Mouse (Mus musculus): ENCODE measurements around the gene Dock4. TPM values are rescaled to one million over a fixed set of nuclear protein-coding genes. Genes with fewer than 3 reads are reported as not detected.

Gene Dock4
- polyA plus RNA-seq, 1 experiment from 2014 or later: 1.8 TPM

- Histone ChIP-seq H3K9me3 (ENCODE audit: control insufficient read depth) (no peaks in the 10 kb centered on the region), H3K27me3 (replicated peaks; ENCODE audit: control insufficient read depth, insufficient read depth, low read length) (no peaks in the 10 kb centered on the region), H3K9ac (ENCODE audit: low read depth, low read length) (no peak overlapping the region), H3K4me2 (replicated peaks; ENCODE audit: low read depth) (no peak overlapping the region), H3K36me3 (ENCODE audit: control insufficient read depth, insufficient read depth) (no peaks in the 10 kb centered on the region), H3K27ac (ENCODE audit: low read depth, low read length) (no peak overlapping the region), H3K4me1 (replicated peaks; ENCODE audit: control insufficient read depth, insufficient read depth, low read length) (no peaks in the 10 kb centered on the region), H3K4me3 (ENCODE audit: low read depth, low read length) (no peak overlapping the region)
- TF ChIP-seq CTCF (IDR thresholded peaks at IDR 0.05; ENCODE audit: low read depth): no peak
- WGBS: 77% methylated on average over 1 of the region's 1 CpGs
- ATAC-seq: no peak
Observed at GRCm38 (mm10) chr12:40501141-40501540, 55.4 kb downstream of the Dock4 start.

DNA sequence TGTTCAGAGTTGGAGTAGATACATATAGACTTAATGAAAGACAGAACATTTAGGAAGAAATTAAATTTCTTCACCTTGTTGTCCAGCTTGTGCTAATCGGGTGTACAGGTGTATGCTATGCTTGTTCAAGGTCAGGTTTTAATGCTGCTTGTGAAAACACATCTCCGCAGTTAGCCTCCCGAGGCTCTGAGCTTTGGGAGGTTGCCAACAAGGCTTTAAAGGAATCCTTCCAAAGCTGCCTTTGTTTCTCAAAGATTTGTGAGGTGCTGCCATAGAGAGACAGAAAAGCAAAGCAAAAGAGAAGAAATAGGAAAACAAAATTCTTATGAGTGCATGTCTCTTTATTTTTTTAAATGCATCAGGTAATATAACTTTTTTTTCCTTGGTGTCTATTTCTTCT lies 57.8 kb downstream of the Dock4 start:
- no peak for TF ChIP-seq CTCF (IDR thresholded peaks at IDR 0.05; ENCODE audit: low read depth)
- no peak for ATAC-seq
- H3K27ac ChIP-seq (ENCODE audit: low read depth, low read length): no peak overlapping the region
- no peak overlapping the region for H3K9ac ChIP-seq (ENCODE audit: low read depth, low read length)
- no peaks in the 10 kb centered on the region for H3K4me1 ChIP-seq (replicated peaks; ENCODE audit: control insufficient read depth, insufficient read depth, low read length)
- no peak overlapping the region for H3K4me2 ChIP-seq (replicated peaks; ENCODE audit: low read depth)
- WGBS: 59% methylated on average over 3 of the region's 3 CpGs
- H3K9me3 ChIP-seq (ENCODE audit: control insufficient read depth): no peaks in the 10 kb centered on the region
- H3K36me3 ChIP-seq (ENCODE audit: control insufficient read depth, insufficient read depth): no peaks in the 10 kb centered on the region
- no peaks in the 10 kb centered on the region for H3K27me3 ChIP-seq (replicated peaks; ENCODE audit: control insufficient read depth, insufficient read depth, low read length)
- H3K4me3 ChIP-seq (ENCODE audit: low read depth, low read length): no peak overlapping the region

- Histone ChIP-seq H3K27ac (ENCODE audit: low read depth, low read length) (no peak overlapping the region), H3K4me1 (replicated peaks; ENCODE audit: control insufficient read depth, insufficient read depth, low read length) (no peaks in the 10 kb centered on the region), H3K36me3 (ENCODE audit: control insufficient read depth, insufficient read depth) (no peaks in the 10 kb centered on the region), H3K4me2 (replicated peaks; ENCODE audit: low read depth) (no peak overlapping the region), H3K4me3 (ENCODE audit: low read depth, low read length) (no peak overlapping the region), H3K27me3 (replicated peaks; ENCODE audit: control insufficient read depth, insufficient read depth, low read length) (no peaks in the 10 kb centered on the region), H3K9me3 (ENCODE audit: control insufficient read depth) (no peaks in the 10 kb centered on the region), H3K9ac (ENCODE audit: low read depth, low read length) (no peak overlapping the region)
- WGBS: 85% methylated on average over 3 of the region's 3 CpGs
- ATAC-seq: no peak
- TF ChIP-seq CTCF (IDR thresholded peaks at IDR 0.05; ENCODE audit: low read depth): no peak
Observed at GRCm38 (mm10) chr12:40504687-40505086, 58.9 kb downstream of the Dock4 start.

GRCm38 (mm10) chr12:40507823-40508390 lies 62.2 kb downstream of the Dock4 start:
- no peak overlapping the region for H3K4me2 ChIP-seq (replicated peaks; ENCODE audit: low read depth)
- no peak for ATAC-seq
- H3K9me3 ChIP-seq (ENCODE audit: control insufficient read depth): no peaks in the 10 kb centered on the region
- no peaks in the 10 kb centered on the region for H3K4me1 ChIP-seq (replicated peaks; ENCODE audit: control insufficient read depth, insufficient read depth, low read length)
- no peak overlapping the region for H3K27ac ChIP-seq (ENCODE audit: low read depth, low read length)
- H3K9ac ChIP-seq (ENCODE audit: low read depth, low read length): no peak overlapping the region
- no peak overlapping the region for H3K4me3 ChIP-seq (ENCODE audit: low read depth, low read length)
- H3K36me3 ChIP-seq (ENCODE audit: control insufficient read depth, insufficient read depth): no peaks in the 10 kb centered on the region
- 79% methylated on average over 4 of the region's 4 CpGs for WGBS
- TF ChIP-seq CTCF (IDR thresholded peaks at IDR 0.05; ENCODE audit: low read depth): no peak
- H3K27me3 ChIP-seq (replicated peaks; ENCODE audit: control insufficient read depth, insufficient read depth, low read length): no peaks in the 10 kb centered on the region

DNA sequence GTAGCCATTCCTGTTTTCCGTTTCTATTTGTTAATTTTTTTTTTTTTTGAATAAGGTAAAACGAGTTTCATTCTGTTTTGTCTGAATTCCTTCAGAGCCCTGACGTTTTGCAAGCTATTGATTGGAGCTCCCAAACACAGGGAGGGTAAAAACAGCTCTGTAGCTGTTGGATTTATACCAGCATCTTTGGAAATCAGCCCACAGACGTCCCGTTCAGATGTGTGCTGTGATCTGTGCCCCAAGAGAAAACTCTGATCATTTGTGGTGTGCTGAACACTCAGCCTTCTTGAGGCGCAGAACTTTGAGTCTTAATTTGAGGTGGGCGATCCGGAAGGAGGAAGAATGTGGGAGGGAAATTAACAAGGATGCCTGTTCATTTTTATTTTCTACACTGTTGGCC lies 62.7 kb downstream of the Dock4 start:
- no peak for ATAC-seq
- TF ChIP-seq CTCF (IDR thresholded peaks at IDR 0.05; ENCODE audit: low read depth): no peak

DNA sequence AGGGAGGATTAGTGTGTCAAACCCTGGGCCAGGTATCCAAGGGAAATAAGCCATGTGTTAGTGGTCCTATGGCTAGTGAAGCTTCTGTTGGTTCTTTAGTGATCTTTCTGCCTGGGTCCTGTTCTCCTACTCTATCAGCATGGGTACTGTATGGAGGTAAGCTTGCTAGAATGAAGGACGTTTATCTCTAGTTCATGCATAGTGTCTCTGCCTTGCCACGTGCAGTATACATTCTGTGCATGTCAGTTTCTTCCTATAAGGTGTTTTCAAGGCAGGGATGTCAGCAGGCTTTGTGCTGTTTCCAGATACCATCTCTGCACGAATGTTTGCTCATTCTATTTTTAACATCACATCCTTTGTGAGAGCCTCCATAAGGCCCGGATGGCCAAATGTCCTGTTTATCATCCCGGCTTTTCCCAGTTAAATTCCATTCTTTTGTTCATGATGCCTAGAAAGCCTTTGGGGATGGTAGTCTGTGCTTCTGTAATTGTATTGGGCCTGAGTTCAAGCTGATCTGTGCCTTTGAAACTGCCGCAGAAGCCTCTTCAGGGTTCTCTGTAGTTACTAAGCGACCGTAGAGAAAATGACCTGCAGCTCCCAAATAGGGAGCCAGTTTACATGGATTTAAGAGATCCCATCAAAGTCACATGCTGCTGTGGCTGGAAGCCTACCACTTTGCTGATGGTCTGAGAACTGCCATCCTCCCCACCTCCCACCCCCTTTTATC lies 66.1 kb downstream of the Dock4 start:
- no peak for TF ChIP-seq CTCF (IDR thresholded peaks at IDR 0.05; ENCODE audit: low read depth)
- no peaks in the 10 kb centered on the region for H3K9me3 ChIP-seq (ENCODE audit: control insufficient read depth)
- H3K4me1 ChIP-seq (replicated peaks; ENCODE audit: control insufficient read depth, insufficient read depth, low read length): no peaks in the 10 kb centered on the region
- no peak for ATAC-seq
- H3K27me3 ChIP-seq (replicated peaks; ENCODE audit: control insufficient read depth, insufficient read depth, low read length): no peaks in the 10 kb centered on the region
- no peaks in the 10 kb centered on the region for H3K36me3 ChIP-seq (ENCODE audit: control insufficient read depth, insufficient read depth)
- H3K27ac ChIP-seq (ENCODE audit: low read depth, low read length): no peak overlapping the region
- no peak overlapping the region for H3K4me3 ChIP-seq (ENCODE audit: low read depth, low read length)
- WGBS: 63% methylated on average over 8 of the region's 8 CpGs
- H3K9ac ChIP-seq (ENCODE audit: low read depth, low read length): no peak overlapping the region
- no peak overlapping the region for H3K4me2 ChIP-seq (replicated peaks; ENCODE audit: low read depth)

More for the DNA sequence above, 62.7 kb downstream of the Dock4 start:
- H3K9ac ChIP-seq (ENCODE audit: low read depth, low read length): no peak overlapping the region
- no peaks in the 10 kb centered on the region for H3K36me3 ChIP-seq (ENCODE audit: control insufficient read depth, insufficient read depth)
- H3K9me3 ChIP-seq (ENCODE audit: control insufficient read depth): no peaks in the 10 kb centered on the region
- H3K27ac ChIP-seq (ENCODE audit: low read depth, low read length): no peak overlapping the region
- no peaks in the 10 kb centered on the region for H3K27me3 ChIP-seq (replicated peaks; ENCODE audit: control insufficient read depth, insufficient read depth, low read length)
- 64% methylated on average over 8 of the region's 8 CpGs for WGBS
- H3K4me1 ChIP-seq (replicated peaks; ENCODE audit: control insufficient read depth, insufficient read depth, low read length): no peaks in the 10 kb centered on the region
- H3K4me3 ChIP-seq (ENCODE audit: low read depth, low read length): no peak overlapping the region
- H3K4me2 ChIP-seq (replicated peaks; ENCODE audit: low read depth): no peak overlapping the region
